Mouse (Mus musculus) common myeloid progenitor, adult 5-6 weeks (primary cell): ENCODE results near the gene Ric3. TPM values are rescaled to one million over a fixed set of nuclear protein-coding genes. Genes with fewer than 3 reads are reported as not detected.

Experiments
- ATAC-seq: replicated peaks from 2 replicates; pipeline ENCODE4 v1.8.0; 2016; ENCODE audit warnings: low read depth, mild to moderate bottlenecking, moderate TSS enrichment, inconsistent platforms; ENCODE audit not compliant: poor library complexity, severe bottlenecking
- total RNA-seq: library from RNA; stranded (forward); fragments of 200-1000, 187-1606 nt; gene quantifications from 2 replicates; pipeline ENCODE4 v1.2.3, GENCODE M21; 2017

Gene Ric3
- total RNA-seq, 1 experiment from 2014 or later: 1.6 TPM

- no peak for ATAC-seq
Measured at GRCm38 (mm10) chr7:109059536-109059935, 23.6 kb downstream of the Ric3 start.

GRCm38 (mm10) chr7:109050831-109051230 lies 32.3 kb downstream of the Ric3 start:
- ATAC-seq: no peak

GRCm38 (mm10) chr7:109045876-109046275 lies 37.3 kb downstream of the Ric3 start:
- ATAC-seq: no peak

DNA sequence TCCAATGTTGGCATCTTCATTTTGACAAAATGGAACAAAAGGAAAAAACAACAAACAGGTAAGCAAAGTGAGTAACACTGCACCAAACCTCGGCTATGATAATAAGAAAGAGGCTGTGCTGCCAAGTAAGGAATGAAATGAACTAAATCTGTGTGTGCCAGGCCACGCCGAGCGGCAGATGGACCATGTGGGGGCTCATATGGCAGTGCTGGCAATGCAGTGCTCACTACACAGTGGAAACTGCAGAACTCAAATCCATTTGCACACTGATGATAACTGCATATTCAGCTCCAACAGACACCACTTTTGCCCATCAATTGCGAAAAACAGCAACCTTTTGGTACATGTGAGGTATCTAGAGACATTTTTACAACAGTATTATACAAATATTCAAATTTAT lies 43.7 kb downstream of the Ric3 start:
- ATAC-seq: no peak

- ATAC-seq: no peak
Measured at GRCm38 (mm10) chr7:109038987-109039386, 44.1 kb downstream of the Ric3 start.

GRCm38 (mm10) chr7:109038121-109038735 lies 44.9 kb downstream of the Ric3 start:
- ATAC-seq: no peak

DNA sequence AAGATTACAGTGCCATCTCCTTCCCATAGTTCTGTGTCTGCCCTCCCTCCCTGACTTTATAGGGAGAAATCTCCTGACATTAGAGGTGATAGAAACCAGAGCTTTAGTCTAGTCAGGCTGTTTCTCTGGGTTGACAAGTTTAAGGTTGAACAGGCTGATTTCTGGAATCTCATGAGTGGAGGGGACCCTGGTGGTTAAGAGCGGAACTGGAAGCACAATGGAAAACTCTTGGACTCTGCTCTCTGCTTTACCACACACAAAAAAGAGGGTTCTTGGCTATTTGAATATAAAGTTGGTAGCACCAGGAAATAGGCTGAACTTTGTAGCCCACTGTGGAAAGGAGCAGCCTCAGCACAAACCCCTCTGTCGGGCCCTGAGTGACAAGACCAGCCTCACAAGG lies 51.1 kb downstream of the Ric3 start:
- ATAC-seq: no peak

- ATAC-seq: no peak
Measured at GRCm38 (mm10) chr7:109031331-109031730, 51.8 kb downstream of the Ric3 start.

DNA sequence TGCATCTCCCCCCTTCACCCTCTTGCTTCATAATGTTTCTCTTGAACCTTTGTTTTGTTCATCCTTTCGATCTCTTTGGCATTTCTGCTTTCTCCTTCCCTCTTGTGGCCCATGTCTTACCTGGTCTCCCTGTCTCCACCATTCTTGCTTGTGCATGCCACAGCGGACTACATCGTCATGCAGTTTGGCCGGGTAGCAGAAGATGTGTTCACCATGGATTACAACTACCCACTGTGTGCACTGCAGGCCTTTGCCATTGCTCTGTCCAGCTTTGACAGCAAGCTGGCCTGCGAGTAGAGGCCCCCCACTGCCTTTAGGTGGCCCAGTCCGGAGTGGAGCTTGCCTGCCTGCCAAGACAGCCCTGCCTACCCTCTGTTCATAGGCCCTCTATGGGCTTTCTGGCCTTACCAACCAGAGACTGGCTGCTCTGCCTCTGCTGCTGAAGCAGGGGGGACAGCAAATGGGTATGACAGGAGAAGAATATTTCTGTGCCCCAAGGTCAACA lies 53.1 kb downstream of the Ric3 start:
- no peak for ATAC-seq

- ATAC-seq: peak; percentile 92
Measured at GRCm38 (mm10) chr7:109028204-109028603, 54.9 kb downstream of the Ric3 start.

DNA sequence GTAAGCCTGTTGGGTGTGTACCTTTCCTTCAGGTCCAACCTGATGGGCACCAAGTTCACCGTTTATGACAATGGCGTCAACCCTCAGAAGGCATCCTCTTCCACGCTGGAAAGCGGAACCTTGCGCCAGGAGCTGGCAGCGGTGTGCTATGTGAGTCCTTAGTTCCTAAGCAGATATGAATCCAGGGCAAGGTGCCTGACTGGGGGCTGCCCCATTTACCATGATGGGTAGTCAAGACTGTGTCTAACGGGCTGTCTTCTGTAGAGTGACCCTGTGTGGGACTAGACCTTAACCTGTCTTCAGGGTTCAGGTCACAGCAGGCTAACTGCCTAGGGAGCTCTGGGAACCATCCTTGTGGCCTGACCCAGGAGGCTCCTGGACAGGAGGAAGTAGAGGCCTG lies 55.4 kb downstream of the Ric3 start:
- ATAC-seq: peak; percentile 33

GRCm38 (mm10) chr7:109026976-109027375 lies 56.2 kb downstream of the Ric3 start:
- ATAC-seq: no peak

- no peak for ATAC-seq
Measured at GRCm38 (mm10) chr7:109025743-109026142, 57.4 kb downstream of the Ric3 start.

- ATAC-seq: peak; percentile 93
Measured at GRCm38 (mm10) chr7:109021428-109021827, 61.7 kb downstream of the Ric3 start.

GRCm38 (mm10) chr7:109019243-109019642 lies 63.9 kb downstream of the Ric3 start:
- no peak for ATAC-seq

DNA sequence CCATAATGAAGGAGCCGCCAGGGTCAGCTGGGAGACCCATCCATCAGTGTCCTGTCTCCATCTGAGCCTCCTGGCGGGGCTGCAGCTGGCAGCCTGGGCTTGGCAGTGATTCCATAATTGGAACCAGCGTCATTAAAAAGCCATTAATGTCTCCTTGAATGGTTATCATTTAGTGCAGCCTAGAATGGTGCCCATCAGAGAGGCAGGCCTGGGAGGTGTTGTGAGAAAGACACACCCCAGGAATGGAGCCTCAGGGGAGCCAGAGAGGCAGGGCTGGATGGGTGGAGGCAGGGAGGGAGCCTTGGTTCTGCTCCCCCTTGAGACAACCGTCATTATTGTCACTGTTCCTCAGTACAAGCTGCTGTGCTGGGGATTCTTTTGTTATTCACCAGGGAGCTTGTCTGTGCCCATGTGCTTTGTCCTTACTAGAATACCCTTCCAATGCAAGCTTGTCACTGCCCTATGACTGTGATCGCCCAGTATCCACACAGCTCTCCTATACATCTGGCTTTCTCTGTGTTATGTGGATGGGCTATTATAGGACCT lies 66.7 kb downstream of the Ric3 start:
- no peak for ATAC-seq

- ATAC-seq: no peak
Measured at GRCm38 (mm10) chr7:109014851-109015250, 68.3 kb downstream of the Ric3 start.

DNA sequence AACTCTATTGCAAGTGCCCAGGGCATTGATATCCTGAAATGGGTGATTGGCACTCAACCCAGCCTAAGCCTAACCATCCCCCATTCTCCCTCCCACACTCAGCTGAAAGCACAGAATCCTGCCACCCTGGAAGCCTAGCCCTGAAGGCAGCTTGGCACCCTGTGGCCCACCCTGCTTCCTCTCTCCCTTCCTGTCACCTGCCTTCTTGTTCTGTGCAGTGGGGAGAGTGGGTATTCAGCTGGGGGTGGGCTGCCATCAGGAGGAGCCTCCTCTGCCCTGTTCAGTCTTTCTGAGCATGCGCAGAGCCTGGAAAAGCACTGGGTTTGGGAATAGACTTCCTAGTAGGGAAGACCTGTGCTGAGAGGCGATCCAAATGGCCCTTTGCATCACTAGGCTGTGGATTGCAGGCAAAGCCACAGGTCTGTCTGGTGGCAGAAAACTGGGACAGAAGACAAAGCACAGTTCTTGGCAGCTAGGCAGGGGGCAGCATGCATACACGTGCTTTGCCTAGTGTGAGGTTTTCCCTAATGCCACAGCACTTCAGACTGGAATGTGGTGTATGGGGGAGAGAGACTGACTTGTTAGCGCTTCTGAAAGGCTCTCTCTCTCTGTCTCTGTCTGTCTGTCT lies 70.0 kb downstream of the Ric3 start:
- ATAC-seq: no peak

- no peak for ATAC-seq
Measured at GRCm38 (mm10) chr7:109012575-109012974, 70.6 kb downstream of the Ric3 start.

GRCm38 (mm10) chr7:109011596-109012180 lies 71.4 kb downstream of the Ric3 start:
- no peak for ATAC-seq
